Mouse (Mus musculus): ENCODE data around the gene Hes1. TPM values are rescaled to one million over a fixed set of nuclear protein-coding genes. Genes with fewer than 3 reads are reported as not detected.

The Hes1 gene
- polyA plus RNA-seq, 1 experiment from 2014 or later: 89.1 TPM

DNA sequence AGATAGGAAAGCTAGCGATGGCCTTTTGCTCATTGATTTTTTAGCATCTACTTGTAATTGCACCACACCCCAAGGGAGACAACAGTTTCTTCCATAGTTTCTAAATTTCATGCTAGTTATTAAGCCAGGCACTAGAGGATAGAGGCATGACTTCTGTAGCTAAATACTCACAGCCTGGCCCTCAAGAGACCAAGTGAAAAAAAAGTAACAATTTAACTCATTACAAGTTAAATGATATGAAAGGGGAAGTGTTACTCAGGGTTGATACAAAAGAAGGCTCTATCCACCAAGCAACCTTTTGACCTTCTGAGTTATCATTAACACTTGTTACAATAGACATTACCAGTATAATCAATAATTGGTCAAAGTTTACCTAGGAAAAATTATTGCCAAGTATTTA is 9.1 kb downstream of the Hes1 start:
- Histone ChIP-seq H3K36me3 (ENCODE audit: insufficient read depth, low read length) (no peaks in the 10 kb centered on the region), H3K27ac (ENCODE audit: low read length) (no peak overlapping the region), H3K9me3 (ENCODE audit: low read length) (no peaks in the 10 kb centered on the region), H3K4me3 (ENCODE audit: low read depth, low read length) (no peak overlapping the region), H3K4me1 (ENCODE audit: insufficient read depth, low read depth, low read length) (peaks cover 8% of the 10 kb centered on the region; the same call in 1 of the 2 replicates), H3K27me3 (replicated peaks; ENCODE audit: insufficient read depth, low read length) (no peaks in the 10 kb centered on the region), H3K4me2 (replicated peaks; ENCODE audit: low read depth, low read length) (no peak overlapping the region), H3K9ac (replicated peaks; ENCODE audit: low read depth) (no peak overlapping the region)
- no peak for DNase-seq (ENCODE audit: low spot score)
- no peak for ATAC-seq
- WGBS: 97% methylated on average over 1 of the region's 1 CpGs
- TF ChIP-seq EP300 (IDR thresholded peaks at IDR 0.05): no peak
- TF ChIP-seq CTCF (IDR thresholded peaks at IDR 0.05): no peak

- TF ChIP-seq CTCF (IDR thresholded peaks at IDR 0.05) (no peak), EP300 (IDR thresholded peaks at IDR 0.05) (no peak)
- no peak overlapping the region for H3K4me3 ChIP-seq (ENCODE audit: low read depth, low read length)
- ATAC-seq (no peak), DNase-seq (ENCODE audit: low spot score) (no peak)
- H3K36me3 ChIP-seq (ENCODE audit: insufficient read depth, low read length): no peaks in the 10 kb centered on the region
- H3K4me1 ChIP-seq (ENCODE audit: insufficient read depth, low read depth, low read length): no peaks in the 10 kb centered on the region
- H3K27me3 ChIP-seq (replicated peaks; ENCODE audit: insufficient read depth, low read length): no peaks in the 10 kb centered on the region
- WGBS: 72% methylated on average over 4 of the region's 4 CpGs
- H3K27ac ChIP-seq (ENCODE audit: low read length): no peak overlapping the region
- H3K9ac ChIP-seq (replicated peaks; ENCODE audit: low read depth): no peak overlapping the region
- no peak overlapping the region for H3K4me2 ChIP-seq (replicated peaks; ENCODE audit: low read depth, low read length)
- H3K9me3 ChIP-seq (ENCODE audit: low read length): no peaks in the 10 kb centered on the region
These were observed 17.3 kb downstream of the Hes1 start for GRCm38 (mm10) chr16:30081498-30081897.

DNA sequence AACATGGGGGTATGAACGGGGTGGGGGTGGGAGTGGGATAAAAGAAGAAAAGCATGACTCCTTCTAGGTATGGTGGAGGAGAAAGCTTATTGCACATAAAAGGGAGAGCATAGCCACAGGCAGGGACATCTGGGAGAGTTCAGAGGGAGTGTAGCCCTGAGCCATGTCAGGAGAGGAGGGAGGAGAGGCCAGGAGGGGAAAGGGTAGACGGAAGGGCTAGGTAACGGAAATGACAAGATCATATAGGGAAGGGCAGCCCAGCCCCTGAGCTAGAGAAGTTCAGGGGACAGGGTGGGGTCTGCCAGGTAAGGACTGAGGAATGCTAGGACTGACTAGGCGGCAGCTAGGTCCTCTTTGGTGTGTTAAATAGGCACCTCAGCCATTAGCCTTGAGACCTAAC is 17.8 kb downstream of the Hes1 start:
- no peak for ATAC-seq
- 73% methylated on average over 4 of the region's 4 CpGs for WGBS
- TF ChIP-seq CTCF (IDR thresholded peaks at IDR 0.05) (no peak), EP300 (IDR thresholded peaks at IDR 0.05) (no peak)

GRCm38 (mm10) chr16:30082965-30083364 is 18.8 kb downstream of the Hes1 start:
- WGBS: 93% methylated on average over 8 of the region's 8 CpGs
- ATAC-seq (no peak), DNase-seq (ENCODE audit: low spot score) (no peak)
- Histone ChIP-seq H3K4me2 (replicated peaks; ENCODE audit: low read depth, low read length) (no peak overlapping the region), H3K27me3 (replicated peaks; ENCODE audit: insufficient read depth, low read length) (no peaks in the 10 kb centered on the region), H3K36me3 (ENCODE audit: insufficient read depth, low read length) (no peaks in the 10 kb centered on the region), H3K9ac (replicated peaks; ENCODE audit: low read depth) (no peak overlapping the region), H3K4me3 (ENCODE audit: low read depth, low read length) (no peak overlapping the region), H3K27ac (ENCODE audit: low read length) (no peak overlapping the region), H3K9me3 (ENCODE audit: low read length) (no peaks in the 10 kb centered on the region), H3K4me1 (ENCODE audit: insufficient read depth, low read depth, low read length) (no peaks in the 10 kb centered on the region)
- TF ChIP-seq EP300 (IDR thresholded peaks at IDR 0.05) (no peak), CTCF (IDR thresholded peaks at IDR 0.05) (no peak)

More for the DNA sequence above, 17.8 kb downstream of the Hes1 start:
- Histone ChIP-seq H3K27me3 (replicated peaks; ENCODE audit: insufficient read depth, low read length) (no peaks in the 10 kb centered on the region), H3K27ac (ENCODE audit: low read length) (no peak overlapping the region), H3K4me3 (ENCODE audit: low read depth, low read length) (no peak overlapping the region), H3K9me3 (ENCODE audit: low read length) (no peaks in the 10 kb centered on the region), H3K36me3 (ENCODE audit: insufficient read depth, low read length) (no peaks in the 10 kb centered on the region), H3K4me1 (ENCODE audit: insufficient read depth, low read depth, low read length) (no peaks in the 10 kb centered on the region), H3K4me2 (replicated peaks; ENCODE audit: low read depth, low read length) (no peak overlapping the region), H3K9ac (replicated peaks; ENCODE audit: low read depth) (no peak overlapping the region)
- no peak for DNase-seq (ENCODE audit: low spot score)

DNA sequence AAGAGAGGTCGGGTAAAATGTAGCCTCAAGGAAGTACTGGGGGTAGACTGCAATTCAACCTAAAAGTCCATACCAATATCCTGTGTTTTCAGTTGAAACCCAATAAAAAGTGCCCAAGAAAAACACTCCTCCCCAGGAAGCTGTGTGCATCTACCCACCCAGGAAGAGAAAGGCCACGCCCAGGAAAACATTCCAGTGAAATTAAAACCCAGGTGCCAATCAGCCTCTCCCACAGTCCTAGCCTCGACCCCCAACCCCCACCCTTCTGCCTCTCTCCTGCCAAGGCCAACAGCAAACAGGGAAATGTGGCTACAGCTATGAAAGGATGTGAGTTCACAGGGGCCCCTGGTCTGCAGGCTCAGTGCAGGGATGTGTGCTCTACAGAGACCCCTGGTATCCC is 19.4 kb downstream of the Hes1 start:
- WGBS: 39% methylated on average over 3 of the region's 3 CpGs
- ATAC-seq: no peak
- no peak overlapping the region for H3K4me2 ChIP-seq (replicated peaks; ENCODE audit: low read depth, low read length)
- no peak overlapping the region for H3K27ac ChIP-seq (ENCODE audit: low read length)
- H3K36me3 ChIP-seq (ENCODE audit: insufficient read depth, low read length): no peaks in the 10 kb centered on the region
- no peak overlapping the region for H3K4me3 ChIP-seq (ENCODE audit: low read depth, low read length)
- H3K27me3 ChIP-seq (replicated peaks; ENCODE audit: insufficient read depth, low read length): no peaks in the 10 kb centered on the region
- no peak for DNase-seq (ENCODE audit: low spot score)
- no peaks in the 10 kb centered on the region for H3K4me1 ChIP-seq (ENCODE audit: insufficient read depth, low read depth, low read length)
- no peak for TF ChIP-seq EP300 (IDR thresholded peaks at IDR 0.05)
- no peak for TF ChIP-seq CTCF (IDR thresholded peaks at IDR 0.05)
- H3K9ac ChIP-seq (replicated peaks; ENCODE audit: low read depth): no peak overlapping the region
- H3K9me3 ChIP-seq (ENCODE audit: low read length): no peaks in the 10 kb centered on the region

DNA sequence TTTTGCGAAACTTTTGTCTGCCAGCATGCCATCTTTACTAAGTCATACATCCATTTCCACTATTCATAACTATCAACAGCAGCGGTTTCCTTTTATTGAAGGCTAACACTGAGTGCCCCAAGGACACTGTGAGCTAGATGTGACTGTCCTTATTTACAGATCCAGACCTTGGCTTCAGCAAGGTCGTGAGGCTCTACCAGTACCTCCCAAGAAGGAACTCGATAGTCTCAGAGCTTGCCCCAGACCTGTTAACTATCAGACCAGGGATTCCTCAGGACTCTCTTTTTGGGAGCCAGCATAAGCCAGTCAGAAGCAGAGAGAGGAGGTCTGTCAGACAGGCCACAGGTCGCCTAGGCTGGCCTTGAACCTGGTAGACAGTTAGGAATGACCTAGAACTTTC is 24.5 kb downstream of the Hes1 start:
- Histone ChIP-seq H3K9ac (replicated peaks; ENCODE audit: low read depth) (no peak overlapping the region), H3K4me1 (ENCODE audit: insufficient read depth, low read depth, low read length) (no peaks in the 10 kb centered on the region), H3K4me3 (ENCODE audit: low read depth, low read length) (no peak overlapping the region), H3K9me3 (ENCODE audit: low read length) (no peaks in the 10 kb centered on the region), H3K36me3 (ENCODE audit: insufficient read depth, low read length) (no peaks in the 10 kb centered on the region), H3K4me2 (replicated peaks; ENCODE audit: low read depth, low read length) (no peak overlapping the region), H3K27me3 (replicated peaks; ENCODE audit: insufficient read depth, low read length) (no peaks in the 10 kb centered on the region), H3K27ac (ENCODE audit: low read length) (no peak overlapping the region)
- no peak for TF ChIP-seq EP300 (IDR thresholded peaks at IDR 0.05)
- no peak for TF ChIP-seq CTCF (IDR thresholded peaks at IDR 0.05)
- 85% methylated on average over 5 of the region's 5 CpGs for WGBS
- ATAC-seq: no peak
- DNase-seq (ENCODE audit: low spot score): no peak
